ENCODE assay signal across 19 mouse cellular contexts in the genomic region with DNA sequence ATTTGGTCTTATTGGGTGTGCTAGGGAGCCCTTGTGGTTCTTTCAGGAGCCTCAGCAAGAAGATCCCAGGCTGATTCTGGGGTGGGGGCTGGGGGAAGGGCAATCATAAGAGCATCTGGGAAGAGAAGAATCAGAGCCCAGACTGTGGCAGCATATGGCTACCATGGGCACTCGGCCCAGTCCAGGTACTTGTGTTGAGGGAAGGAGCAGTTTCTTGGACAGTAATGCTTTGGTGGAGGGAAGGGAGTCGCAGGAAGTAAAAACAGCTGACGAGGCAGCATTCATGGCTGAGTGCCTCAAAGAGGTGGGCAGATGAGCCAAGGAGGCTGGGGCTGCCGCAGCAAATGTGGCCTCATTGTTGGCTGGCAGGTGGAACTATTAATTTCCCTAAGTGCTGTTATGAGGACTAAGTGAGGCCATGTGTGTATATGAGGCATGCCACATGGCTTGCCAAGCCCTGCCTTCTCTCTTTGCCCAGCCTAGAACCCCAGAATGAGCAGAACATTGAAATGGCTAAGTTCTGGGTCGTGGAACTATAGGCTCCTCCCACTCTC.
A peak's percentile ranks its signal among the peaks of the same experiment; 100 is the strongest.
DNase-seq lines count a peak whose midpoint lies in the region; ATAC-seq and TF ChIP-seq lines count a peak whose summit lies in the region.
"Had no signal": no experiment of that assay in that cellular context is flagged by ENCODE, and none has a peak within 500 bp of the region (broad histone marks: within the 10 kb centered on the region; RNA-seq: fewer than 3 reads in every experiment).

No protein-coding gene starts in this region.

- ATAC-seq in forebrain, embryonic 15.5 days (replicated peaks): peak; percentile 65
- no peak for ATAC-seq in forebrain, embryonic 12.5 days (ENCODE audit: low FRiP score)
- ATAC-seq in midbrain, postnatal 0 days (ENCODE audit: low FRiP score): no peak
- ATAC-seq: intestine, postnatal 0 days had no signal

- H3K9me3 ChIP-seq in forebrain, embryonic 15.5 days: no peaks in the 10 kb centered on the region
- no peaks in the 10 kb centered on the region for H3K9me3 ChIP-seq in forebrain, embryonic 12.5 days
- H3K9me3 ChIP-seq in midbrain, postnatal 0 days (ENCODE audit: low read length): no peaks in the 10 kb centered on the region
- H3K9me3 ChIP-seq in midbrain, embryonic 10.5 days (replicated peaks): no peaks in the 10 kb centered on the region
- H3K9me3 ChIP-seq: embryonic facial prominence, embryonic 13.5 days; neural tube, embryonic 13.5 days had no signal

- no peak for TF ChIP-seq CTCF in midbrain, postnatal 0 days (IDR thresholded peaks at IDR 0.05)

- H3K27ac ChIP-seq in forebrain, embryonic 15.5 days (replicated peaks): no peak overlapping the region; the same call in 1 of the 2 replicates
- no peak overlapping the region for H3K27ac ChIP-seq in forebrain, embryonic 12.5 days
- no peak overlapping the region for H3K27ac ChIP-seq in midbrain, postnatal 0 days (ENCODE audit: low read depth, low read length)
- H3K27ac ChIP-seq in midbrain, embryonic 10.5 days (replicated peaks): no peak overlapping the region
- H3K27ac ChIP-seq: embryonic facial prominence, embryonic 13.5 days; kidney, postnatal 0 days; liver, embryonic 14.5 days; neural tube, embryonic 13.5 days had no signal

- no peaks in the 10 kb centered on the region for H3K27me3 ChIP-seq in forebrain, embryonic 15.5 days
- no peaks in the 10 kb centered on the region for H3K27me3 ChIP-seq in forebrain, embryonic 12.5 days
- no peaks in the 10 kb centered on the region for H3K27me3 ChIP-seq in midbrain, postnatal 0 days (ENCODE audit: insufficient read depth, low read length)
- H3K27me3 ChIP-seq in midbrain, embryonic 10.5 days (ENCODE audit: low read depth, poor library complexity, severe bottlenecking): no peaks in the 10 kb centered on the region
- H3K27me3 ChIP-seq: embryonic facial prominence, embryonic 13.5 days; megakaryocyte, embryonic 14.5 days; neural tube, embryonic 13.5 days had no signal

- 48% methylated on average over 5 of the region's 5 CpGs for WGBS in forebrain, embryonic 15.5 days
- WGBS in forebrain, embryonic 12.5 days: 78% methylated on average over 5 of the region's 5 CpGs
- 78% methylated on average over 5 of the region's 5 CpGs for WGBS in midbrain, postnatal 0 days
- 84% methylated on average over 5 of the region's 5 CpGs for WGBS in midbrain, embryonic 10.5 days

- peaks cover 16% of the 10 kb centered on the region for H3K4me1 ChIP-seq in forebrain, embryonic 15.5 days
- peaks cover 3% of the 10 kb centered on the region for H3K4me1 ChIP-seq in forebrain, embryonic 12.5 days
- no peaks in the 10 kb centered on the region for H3K4me1 ChIP-seq in midbrain, postnatal 0 days (ENCODE audit: insufficient read depth, low read length)
- peaks cover 17% of the 10 kb centered on the region for H3K4me1 ChIP-seq in midbrain, embryonic 10.5 days

- no peak overlapping the region for H3K4me2 ChIP-seq in forebrain, embryonic 15.5 days (replicated peaks)
- H3K4me2 ChIP-seq in forebrain, embryonic 12.5 days: no peak overlapping the region
- H3K4me2 ChIP-seq in midbrain, postnatal 0 days (ENCODE audit: low read depth, low read length, poor library complexity, severe bottlenecking): no peak overlapping the region
- H3K4me2 ChIP-seq: embryonic facial prominence, embryonic 13.5 days; heart, embryonic 11.5 days; neural tube, embryonic 13.5 days had no signal

- no peak overlapping the region for H3K9ac ChIP-seq in forebrain, embryonic 15.5 days (replicated peaks)
- H3K9ac ChIP-seq in forebrain, embryonic 12.5 days: no peak overlapping the region
- no peak overlapping the region for H3K9ac ChIP-seq in midbrain, postnatal 0 days (replicated peaks; ENCODE audit: low read length, poor library complexity, severe bottlenecking)
- H3K9ac ChIP-seq: embryonic facial prominence, embryonic 13.5 days; liver, embryonic 14.5 days; neural tube, embryonic 13.5 days had no signal

- intact Hi-C loops in gastrocnemius, postnatal 14 days (cut with DNase I; ENCODE audit: low total_unique reads): no loop called here

- H3K4me3 ChIP-seq in forebrain, embryonic 15.5 days: no peak overlapping the region
- no peak overlapping the region for H3K4me3 ChIP-seq in forebrain, embryonic 12.5 days (replicated peaks)
- H3K4me3 ChIP-seq in midbrain, postnatal 0 days (ENCODE audit: low read depth, low read length): no peak overlapping the region
- H3K4me3 ChIP-seq in midbrain, embryonic 10.5 days: no peak overlapping the region
- H3K4me3 ChIP-seq: embryonic facial prominence, embryonic 13.5 days; megakaryocyte, embryonic 14.5 days; neural tube, embryonic 13.5 days had no signal

- H3K36me3 ChIP-seq in forebrain, embryonic 15.5 days: no peaks in the 10 kb centered on the region
- H3K36me3 ChIP-seq in forebrain, embryonic 12.5 days (replicated peaks): no peaks in the 10 kb centered on the region
- no peaks in the 10 kb centered on the region for H3K36me3 ChIP-seq in midbrain, postnatal 0 days (ENCODE audit: insufficient read depth, low read length)
- no peaks in the 10 kb centered on the region for H3K36me3 ChIP-seq in midbrain, embryonic 10.5 days
- H3K36me3 ChIP-seq: embryonic facial prominence, embryonic 13.5 days; neural tube, embryonic 13.5 days had no signal

- DNase-seq in midbrain, postnatal 0 days (ENCODE audit: low spot score): peak; percentile 74
- no peak for DNase-seq in midbrain, embryonic 10.5 days (ENCODE audit: low spot score)
- DNase-seq in cerebellum, postnatal 10 days: peak; percentile 84 to 89
- no peak for DNase-seq in lung, adult 18-20 months
- no peak for DNase-seq in adrenal gland, adult 8-10 months
- DNase-seq in gastrocnemius, postnatal 14 days: no peak
- DNase-seq: gastrocnemius, postnatal 25 days; heart, postnatal 36 days; lung, postnatal 10 days; thymus, postnatal 14 days had no signal

Comparison
In these comparisons a context has a peak if more than half of its experiments do, and no peak if none do; other contexts are left out.
1. DNase-seq: peak in midbrain, postnatal 0 days (single experiment) and cerebellum, postnatal 10 days (2 of 2); none in midbrain, embryonic 10.5 days (single experiment), lung, adult 18-20 months (0 of 2), adrenal gland, adult 8-10 months (single experiment) and gastrocnemius, postnatal 14 days (single experiment).